Mouse (Mus musculus): Measurements from ENCODE around the gene Olfr890. TPM values are rescaled to one million over a fixed set of nuclear protein-coding genes. Genes with fewer than 3 reads are reported as not detected.

Olfr890 gene
- not detected for polyA plus RNA-seq (2014; fragmentation: Illumina TruSeq; extraction: RNeasy Lipid Tissue Mini Kit (QIAGEN cat#74804); ENCODE audit: low read depth, low replicate concordance)

GRCm38 (mm10) chr9:38142217-38142616 is at the start of gene Olfr890:
TSS of gene Olfr890 (plus strand) at chr9:38142517.

GRCm38 (mm10) chr9:38107828-38108227 is 34.5 kb upstream of the Olfr890 start, which contains the start of gene Olfr888:
TSS of gene Olfr888 (plus strand) at chr9:38108128.

GRCm38 (mm10) chr9:38114898-38115297 is 27.4 kb upstream of the Olfr890 start, which contains the start of gene Olfr889:
TSS of gene Olfr889 (plus strand) at chr9:38115198.

GRCm38 (mm10) chr9:38180721-38181120 is 38.4 kb downstream of the Olfr890 start, which contains the start of gene Olfr891:
TSS of gene Olfr891 (minus strand) at chr9:38180821.

Other genes starting within 250 kb of the Olfr890 start
- not detected for gene Olfr145, start 245.8 kb upstream of the Olfr890 start, polyA plus RNA-seq (2014; fragmentation: Illumina TruSeq; extraction: RNeasy Lipid Tissue Mini Kit (QIAGEN cat#74804); ENCODE audit: low read depth, low replicate concordance)
- gene Olfr878, start 224.7 kb upstream of the Olfr890 start, polyA plus RNA-seq (2014; fragmentation: Illumina TruSeq; extraction: RNeasy Lipid Tissue Mini Kit (QIAGEN cat#74804); ENCODE audit: low read depth, low replicate concordance) = not detected
- gene Olfr881, start 150.7 kb upstream of the Olfr890 start, polyA plus RNA-seq (2014; fragmentation: Illumina TruSeq; extraction: RNeasy Lipid Tissue Mini Kit (QIAGEN cat#74804); ENCODE audit: low read depth, low replicate concordance) = not detected
- not detected for gene Olfr883, start 116.7 kb upstream of the Olfr890 start, polyA plus RNA-seq (2014; fragmentation: Illumina TruSeq; extraction: RNeasy Lipid Tissue Mini Kit (QIAGEN cat#74804); ENCODE audit: low read depth, low replicate concordance)
- gene Olfr884, start 96.0 kb upstream of the Olfr890 start, polyA plus RNA-seq (2014; fragmentation: Illumina TruSeq; extraction: RNeasy Lipid Tissue Mini Kit (QIAGEN cat#74804); ENCODE audit: low read depth, low replicate concordance) = not detected
- gene Olfr885, start 81.2 kb upstream of the Olfr890 start, polyA plus RNA-seq (2014; fragmentation: Illumina TruSeq; extraction: RNeasy Lipid Tissue Mini Kit (QIAGEN cat#74804); ENCODE audit: low read depth, low replicate concordance) = not detected
- gene Olfr887, start 58.4 kb upstream of the Olfr890 start, polyA plus RNA-seq (2014; fragmentation: Illumina TruSeq; extraction: RNeasy Lipid Tissue Mini Kit (QIAGEN cat#74804); ENCODE audit: low read depth, low replicate concordance) = not detected
- not detected for gene Olfr888, start 34.4 kb upstream of the Olfr890 start, polyA plus RNA-seq (2014; fragmentation: Illumina TruSeq; extraction: RNeasy Lipid Tissue Mini Kit (QIAGEN cat#74804); ENCODE audit: low read depth, low replicate concordance)
- not detected for gene Olfr889, start 27.3 kb upstream of the Olfr890 start, polyA plus RNA-seq (2014; fragmentation: Illumina TruSeq; extraction: RNeasy Lipid Tissue Mini Kit (QIAGEN cat#74804); ENCODE audit: low read depth, low replicate concordance)
- gene Olfr891, start 38.3 kb downstream of the Olfr890 start, polyA plus RNA-seq (2014; fragmentation: Illumina TruSeq; extraction: RNeasy Lipid Tissue Mini Kit (QIAGEN cat#74804); ENCODE audit: low read depth, low replicate concordance) = not detected
- gene Olfr893, start 65.8 kb downstream of the Olfr890 start, polyA plus RNA-seq (2014; fragmentation: Illumina TruSeq; extraction: RNeasy Lipid Tissue Mini Kit (QIAGEN cat#74804); ENCODE audit: low read depth, low replicate concordance) = not detected
- not detected for gene Olfr894, start 75.5 kb downstream of the Olfr890 start, polyA plus RNA-seq (2014; fragmentation: Illumina TruSeq; extraction: RNeasy Lipid Tissue Mini Kit (QIAGEN cat#74804); ENCODE audit: low read depth, low replicate concordance)
- not detected for gene Olfr143, start 110.3 kb downstream of the Olfr890 start, polyA plus RNA-seq (2014; fragmentation: Illumina TruSeq; extraction: RNeasy Lipid Tissue Mini Kit (QIAGEN cat#74804); ENCODE audit: low read depth, low replicate concordance)
- gene Olfr895, start 125.3 kb downstream of the Olfr890 start, polyA plus RNA-seq (2014; fragmentation: Illumina TruSeq; extraction: RNeasy Lipid Tissue Mini Kit (QIAGEN cat#74804); ENCODE audit: low read depth, low replicate concordance) = not detected
- not detected for gene Olfr896-ps1, start 148.6 kb downstream of the Olfr890 start, polyA plus RNA-seq (2014; fragmentation: Illumina TruSeq; extraction: RNeasy Lipid Tissue Mini Kit (QIAGEN cat#74804); ENCODE audit: low read depth, low replicate concordance)
- gene Olfr25, start 186.5 kb downstream of the Olfr890 start, polyA plus RNA-seq (2014; fragmentation: Illumina TruSeq; extraction: RNeasy Lipid Tissue Mini Kit (QIAGEN cat#74804); ENCODE audit: low read depth, low replicate concordance) = not detected
- not detected for gene Olfr898, start 205.9 kb downstream of the Olfr890 start, polyA plus RNA-seq (2014; fragmentation: Illumina TruSeq; extraction: RNeasy Lipid Tissue Mini Kit (QIAGEN cat#74804); ENCODE audit: low read depth, low replicate concordance)
- gene Olfr250, start 224.4 kb downstream of the Olfr890 start, polyA plus RNA-seq (2014; fragmentation: Illumina TruSeq; extraction: RNeasy Lipid Tissue Mini Kit (QIAGEN cat#74804); ENCODE audit: low read depth, low replicate concordance) = not detected
- gene Olfr251, start 234.6 kb downstream of the Olfr890 start, polyA plus RNA-seq (2014; fragmentation: Illumina TruSeq; extraction: RNeasy Lipid Tissue Mini Kit (QIAGEN cat#74804); ENCODE audit: low read depth, low replicate concordance) = not detected

Data from sigmoid colon, adult 10 weeks (tissue).